Mouse (Mus musculus) skeletal muscle tissue, adult 2 months (tissue): ENCODE results near the gene Hoxb7.

Source experiments
- DNase-seq: peaks from one replicate; pipeline ENCODE4 v3.0.0-alpha.2; 2012; ENCODE audit warnings: low read depth, low spot score

Hoxb7 gene

DNA sequence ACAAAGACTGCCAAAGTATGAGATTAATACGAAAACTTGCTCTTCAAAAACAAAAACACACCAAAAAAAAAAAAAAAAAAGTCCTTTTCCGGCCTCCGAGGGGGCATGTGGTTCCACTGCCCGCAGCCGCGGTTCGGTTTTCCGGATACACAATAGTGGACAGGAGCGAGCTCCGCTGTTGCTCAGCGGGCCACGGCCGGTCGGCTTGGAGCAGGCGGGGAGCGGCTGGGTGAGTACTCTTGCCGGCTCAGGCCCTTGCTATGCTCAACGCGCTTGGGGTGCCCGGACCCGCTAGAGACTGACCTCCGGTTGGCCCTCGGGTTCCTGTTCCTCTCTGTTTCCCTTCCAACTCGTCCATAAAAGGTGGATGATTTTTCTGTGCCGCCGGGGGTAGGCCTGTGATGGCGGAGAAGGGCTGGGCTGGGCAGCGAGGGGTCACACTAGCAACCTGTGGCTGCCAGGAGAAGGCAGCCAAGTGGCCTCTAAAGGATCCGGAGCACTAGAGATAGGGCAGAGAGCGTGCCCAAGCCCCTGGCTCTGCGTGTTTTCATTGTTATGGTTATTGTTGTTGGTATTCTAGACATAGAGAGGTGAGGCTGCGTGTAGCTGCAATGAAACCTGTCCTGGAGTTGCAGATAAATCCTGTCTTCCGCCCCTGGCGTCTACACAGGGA, 28.4 kb downstream of the Hoxb7 start:
- DNase-seq, result no peak

DNA sequence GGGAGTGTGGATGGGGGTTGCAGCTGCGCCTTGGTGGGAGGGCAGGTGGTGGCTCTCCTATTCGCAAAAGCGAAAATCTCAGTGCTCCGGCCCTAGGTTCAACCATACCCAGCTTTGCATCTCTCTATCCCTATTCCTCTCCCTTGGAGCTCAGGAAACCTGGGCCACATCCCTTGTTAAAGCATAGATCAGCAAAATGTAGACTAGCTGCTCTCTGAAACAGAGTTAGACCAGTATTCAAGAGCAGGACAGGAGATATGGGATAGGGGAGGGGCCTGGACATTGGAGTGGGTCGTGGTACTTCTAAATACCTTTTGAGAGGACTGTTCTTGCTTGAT, 28.9 kb downstream of the Hoxb7 start:
- DNase-seq, result no peak

DNA sequence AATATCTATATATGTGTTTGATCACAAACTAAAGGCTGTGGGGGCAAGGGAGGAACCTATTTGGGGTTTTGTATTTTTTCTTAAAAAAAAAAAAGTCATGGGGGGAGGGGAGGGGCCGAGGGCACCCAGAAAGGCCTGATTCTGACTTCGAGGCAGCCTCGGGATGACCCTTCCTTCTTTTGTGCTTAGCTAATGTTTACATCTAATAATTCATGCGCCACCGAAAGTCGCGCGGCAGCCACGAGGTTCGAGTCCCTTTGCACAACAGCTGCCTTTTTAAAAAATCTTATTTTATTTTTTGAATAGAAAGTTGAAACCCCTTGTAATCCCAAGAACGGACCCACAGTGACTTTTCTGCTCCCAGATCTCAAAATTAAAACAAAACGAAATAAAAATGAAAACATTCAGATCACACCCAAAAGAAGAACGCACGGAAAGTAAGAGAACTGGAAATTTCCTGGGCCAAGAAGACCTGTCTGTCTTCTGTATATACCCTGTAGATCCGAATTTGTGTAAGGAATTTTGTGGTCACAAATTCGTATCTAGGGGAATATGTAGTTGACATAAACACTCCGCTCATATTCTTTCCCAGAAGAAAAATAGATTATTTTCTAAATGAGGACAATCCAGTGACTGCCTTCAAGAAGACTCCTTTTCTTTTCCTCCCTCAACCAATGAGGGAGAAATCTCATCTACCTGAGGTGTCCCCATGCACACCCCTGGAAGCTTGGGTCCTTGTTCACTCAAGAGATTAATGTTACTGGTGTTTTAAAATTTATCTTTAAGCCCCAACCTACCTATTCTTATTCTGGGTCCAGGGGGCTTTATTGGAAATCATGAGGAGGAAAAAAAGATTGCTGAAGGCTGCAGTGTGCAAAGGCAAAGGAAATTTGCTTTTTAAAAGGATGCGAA, 30.5 kb downstream of the Hoxb7 start:
- DNase-seq, result no peak

DNA sequence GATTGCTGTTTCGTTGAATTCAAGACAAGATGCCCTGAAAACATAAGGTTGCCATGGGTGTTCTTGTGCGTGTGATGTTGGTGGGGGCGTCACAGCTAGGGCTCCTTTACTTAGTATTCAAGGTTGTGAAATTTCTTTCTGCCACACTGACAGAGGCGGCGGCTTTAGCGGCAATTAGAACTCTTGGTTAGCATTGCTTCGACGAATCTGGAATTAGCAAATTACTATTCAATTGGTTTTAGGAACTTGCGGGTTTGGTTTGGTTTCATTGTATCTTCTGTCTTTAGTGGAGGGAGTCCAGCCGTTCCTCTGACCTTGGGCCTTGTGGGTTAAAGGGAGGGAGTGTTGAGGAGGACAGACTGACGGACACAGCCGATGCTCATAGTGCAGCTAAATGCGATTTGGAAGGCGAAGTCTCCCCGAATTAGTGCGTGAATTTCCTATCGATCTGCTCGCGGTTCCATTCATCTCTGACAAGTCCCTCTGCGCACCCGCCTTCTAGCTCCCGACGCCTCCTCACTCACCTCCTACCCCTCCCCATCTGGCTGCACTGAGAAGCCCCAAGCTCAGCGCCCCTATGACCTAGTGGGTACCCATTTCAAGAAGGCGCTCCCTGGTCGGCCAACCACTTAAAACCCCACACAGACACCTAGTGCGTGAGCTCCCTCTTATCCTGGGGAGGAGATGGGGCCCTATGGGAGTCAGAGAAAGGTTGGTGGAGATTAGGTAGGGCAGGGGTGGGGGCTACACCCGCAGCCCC, 31.4 kb downstream of the Hoxb7 start, which contains the start of gene Hoxb4:
Gene Hoxb4 (plus strand): TSS at position 660 of the 760 bp plus-strand sequence.
- no peak for DNase-seq

DNA sequence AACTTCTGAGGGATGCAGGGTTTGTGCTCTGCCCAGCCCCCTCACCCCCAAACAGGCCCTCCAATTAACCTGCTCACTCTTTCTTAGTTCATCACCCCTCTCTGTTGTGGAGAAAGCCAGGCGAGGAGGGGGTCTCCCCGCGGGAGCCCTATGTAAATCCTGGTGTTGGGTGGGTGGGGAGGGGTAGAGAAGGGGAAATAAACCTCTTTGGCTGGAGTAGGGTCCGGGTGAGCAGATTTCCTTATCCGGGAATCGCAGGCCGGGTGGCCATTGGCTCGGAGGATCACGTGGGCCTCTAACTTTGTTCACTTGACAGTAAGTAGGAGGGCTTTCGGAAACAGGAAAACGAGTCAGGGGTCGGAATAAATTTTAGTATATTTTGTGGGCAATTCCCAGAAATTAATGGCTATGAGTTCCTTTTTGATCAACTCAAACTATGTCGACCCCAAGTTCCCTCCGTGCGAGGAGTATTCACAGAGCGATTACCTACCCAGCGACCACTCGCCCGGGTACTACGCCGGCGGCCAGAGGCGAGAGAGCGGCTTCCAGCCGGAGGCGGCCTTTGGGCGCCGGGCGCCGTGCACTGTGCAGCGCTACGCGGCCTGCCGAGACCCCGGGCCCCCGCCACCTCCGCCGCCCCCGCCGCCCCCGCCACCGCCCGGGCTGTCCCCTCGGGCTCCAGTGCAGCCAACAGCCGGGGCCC, 32.1 kb downstream of the Hoxb7 start:
- DNase-seq, result peak; percentile 39

DNA sequence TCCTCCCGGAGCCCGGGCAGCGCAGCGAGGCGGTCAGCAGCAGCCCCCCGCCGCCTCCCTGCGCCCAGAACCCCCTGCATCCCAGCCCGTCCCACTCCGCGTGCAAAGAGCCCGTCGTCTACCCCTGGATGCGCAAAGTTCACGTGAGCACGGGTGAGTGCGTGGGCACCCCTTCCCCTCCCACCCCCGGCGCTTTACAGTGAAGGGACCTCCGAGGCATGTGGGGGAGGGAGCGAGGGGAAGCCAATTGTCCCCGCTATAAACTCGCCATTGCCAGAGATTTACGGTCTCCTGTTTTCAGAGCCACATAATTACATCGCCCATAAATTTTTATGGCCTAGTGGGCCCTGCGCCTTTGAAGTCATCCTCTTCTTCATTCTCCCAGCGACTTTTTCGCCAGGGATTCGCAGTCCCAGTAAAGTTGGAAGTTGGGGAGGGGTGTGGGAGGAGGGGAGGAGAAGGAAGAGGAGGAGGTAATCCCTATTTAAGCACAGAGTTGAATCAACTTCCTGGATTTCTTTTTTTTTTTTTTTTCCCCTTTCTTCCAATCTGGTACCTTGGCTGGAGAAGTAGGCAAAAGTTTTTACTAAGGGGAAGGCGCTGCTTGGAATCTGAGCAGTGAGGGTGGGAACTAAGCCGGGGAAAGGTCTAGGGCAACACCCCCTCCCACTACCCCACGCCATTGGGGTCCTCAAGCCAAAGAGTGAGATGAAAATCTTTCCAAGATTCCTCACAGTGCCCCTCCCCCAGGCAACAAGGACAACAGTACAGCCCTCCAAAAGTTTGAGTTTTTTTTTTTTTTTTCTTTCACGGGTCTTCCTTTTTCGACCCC, 32.9 kb downstream of the Hoxb7 start:
- no peak for DNase-seq

DNA sequence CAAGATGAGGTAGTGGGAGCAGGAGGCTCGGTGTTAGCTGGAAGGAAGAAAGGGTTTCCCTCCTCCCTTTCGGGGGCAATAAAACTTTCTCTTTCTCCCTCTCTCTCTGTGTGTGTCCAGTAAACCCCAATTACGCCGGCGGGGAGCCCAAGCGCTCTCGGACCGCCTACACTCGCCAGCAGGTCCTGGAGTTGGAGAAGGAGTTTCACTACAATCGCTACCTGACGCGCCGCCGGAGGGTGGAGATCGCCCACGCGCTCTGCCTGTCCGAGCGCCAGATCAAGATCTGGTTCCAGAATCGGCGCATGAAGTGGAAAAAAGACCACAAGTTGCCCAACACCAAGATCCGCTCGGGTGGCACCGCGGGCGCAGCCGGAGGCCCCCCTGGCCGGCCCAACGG, 33.5 kb downstream of the Hoxb7 start:
- DNase-seq, result no peak

DNA sequence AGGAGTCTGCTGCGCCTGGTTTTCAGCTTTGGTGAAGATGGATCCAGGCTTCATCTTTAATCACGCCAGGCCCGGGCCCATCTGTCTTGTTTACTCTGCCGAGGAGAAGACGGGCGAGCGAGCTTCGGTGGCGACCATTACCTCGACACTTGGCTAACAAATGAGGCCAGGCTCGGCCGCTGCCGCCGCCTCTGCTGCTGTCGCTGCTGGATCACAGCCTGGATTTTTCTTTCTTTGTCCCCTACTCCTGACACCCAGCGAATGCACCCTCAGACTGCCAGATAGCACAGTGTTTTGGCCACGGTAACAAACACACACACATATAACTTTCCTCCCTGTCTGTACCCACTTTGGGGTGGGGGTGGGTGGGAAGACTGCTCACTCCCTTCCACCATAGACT, 34.3 kb downstream of the Hoxb7 start:
- no peak for DNase-seq

DNA sequence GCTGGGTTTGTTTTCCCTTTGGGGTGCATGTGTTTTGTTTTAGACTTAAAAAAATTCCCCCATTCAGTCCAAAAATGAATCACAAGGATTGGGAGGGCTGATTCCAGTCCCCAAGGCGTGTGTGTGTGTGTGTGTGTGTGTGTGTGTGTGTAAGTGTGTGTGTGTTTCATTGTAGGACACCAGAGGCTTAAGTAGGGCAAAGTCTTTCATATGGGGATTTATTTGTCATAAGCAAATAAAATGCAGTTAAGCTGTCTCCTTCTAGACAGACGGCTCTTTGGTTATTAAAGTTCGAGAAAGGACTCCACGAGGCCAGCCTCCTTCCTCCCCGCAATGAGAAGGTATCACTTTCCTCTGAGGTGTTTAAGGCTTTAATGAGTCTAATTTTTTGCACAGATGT, 35.4 kb downstream of the Hoxb7 start:
- DNase-seq, result no peak

DNA sequence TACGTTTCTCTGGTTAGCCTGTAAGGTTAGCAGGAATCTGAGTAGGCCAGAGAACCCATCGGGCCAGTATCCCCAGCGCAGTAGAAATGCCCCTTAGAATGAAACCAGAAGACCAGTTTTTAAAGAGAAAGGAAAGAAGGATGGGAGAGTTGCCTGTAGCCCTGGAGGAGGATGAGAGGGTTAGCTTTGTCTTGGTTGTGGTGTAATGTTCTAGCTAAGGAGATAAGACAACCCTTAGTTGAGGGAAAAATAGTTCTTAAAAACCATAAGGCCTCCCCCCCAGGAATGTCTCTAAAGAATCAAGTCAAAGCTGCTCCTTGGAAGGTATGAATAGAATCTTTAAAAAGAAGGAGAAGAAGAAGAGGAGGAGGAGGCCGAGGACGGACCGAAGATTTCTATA, 36.3 kb downstream of the Hoxb7 start:
- no peak for DNase-seq

DNA sequence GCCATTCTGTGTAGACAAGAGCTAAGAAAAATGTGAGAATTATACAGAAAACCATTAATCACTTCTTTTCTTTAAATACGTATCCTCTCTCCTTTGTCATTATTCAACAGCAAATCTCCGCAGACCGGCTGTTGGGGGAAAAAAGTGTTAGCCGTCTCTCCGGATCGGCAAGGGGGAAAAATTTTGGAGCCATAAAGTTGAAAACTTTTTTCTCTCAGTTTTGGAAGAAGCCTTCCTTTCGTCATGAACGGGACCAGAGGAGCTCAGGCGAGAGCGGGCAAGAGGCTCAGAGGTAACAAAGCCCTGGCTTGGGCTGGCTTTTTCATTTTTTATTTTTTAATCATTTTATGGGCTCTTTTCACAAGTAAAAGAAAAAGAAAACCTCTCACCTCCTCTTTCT, 36.7 kb downstream of the Hoxb7 start, which contains the start of gene Hoxb3:
Gene Hoxb3 (plus strand): TSS at position 173 of the 400 bp plus-strand sequence.
- no peak for DNase-seq

DNA sequence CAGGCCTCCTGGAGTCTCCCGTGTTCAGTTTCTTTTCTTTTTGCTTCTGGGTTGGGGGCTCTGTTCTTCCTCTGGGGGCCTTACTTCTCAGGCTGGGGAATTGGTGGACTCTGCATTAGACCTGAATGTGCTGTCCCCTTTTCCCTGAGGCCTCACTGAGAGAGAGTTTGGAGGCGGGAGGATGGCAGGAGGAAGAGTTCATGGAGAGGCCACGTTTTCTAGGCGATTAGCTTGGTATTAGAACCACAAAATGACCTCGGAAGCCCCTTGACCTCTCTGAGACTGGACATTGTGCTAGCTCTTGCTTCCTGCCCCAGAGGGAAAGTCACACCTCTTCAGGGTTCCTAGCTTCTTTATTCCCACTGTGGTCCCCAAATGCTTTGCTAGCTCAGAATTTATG, 37.7 kb downstream of the Hoxb7 start:
- no peak for DNase-seq

DNA sequence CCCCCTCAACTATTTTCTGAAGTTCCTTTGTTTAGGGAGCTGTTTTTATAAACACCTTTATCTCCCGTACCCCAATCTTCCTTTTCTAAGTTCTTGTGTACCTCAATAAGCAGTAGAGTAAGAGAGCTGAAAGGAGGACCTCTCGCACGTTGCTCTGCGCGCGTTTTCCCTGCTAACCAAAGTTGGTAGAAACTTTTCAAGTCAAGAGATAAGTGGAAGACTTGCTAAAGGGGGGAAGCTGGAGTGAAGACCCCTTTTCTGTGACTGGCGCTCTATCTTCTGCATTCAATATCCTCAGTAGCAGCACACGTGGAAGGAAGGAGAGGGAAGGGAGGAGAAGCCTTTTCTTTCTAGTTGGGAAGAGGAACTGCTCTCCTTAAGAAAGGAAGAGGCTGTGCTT, 38.5 kb downstream of the Hoxb7 start:
- no peak for DNase-seq

DNA sequence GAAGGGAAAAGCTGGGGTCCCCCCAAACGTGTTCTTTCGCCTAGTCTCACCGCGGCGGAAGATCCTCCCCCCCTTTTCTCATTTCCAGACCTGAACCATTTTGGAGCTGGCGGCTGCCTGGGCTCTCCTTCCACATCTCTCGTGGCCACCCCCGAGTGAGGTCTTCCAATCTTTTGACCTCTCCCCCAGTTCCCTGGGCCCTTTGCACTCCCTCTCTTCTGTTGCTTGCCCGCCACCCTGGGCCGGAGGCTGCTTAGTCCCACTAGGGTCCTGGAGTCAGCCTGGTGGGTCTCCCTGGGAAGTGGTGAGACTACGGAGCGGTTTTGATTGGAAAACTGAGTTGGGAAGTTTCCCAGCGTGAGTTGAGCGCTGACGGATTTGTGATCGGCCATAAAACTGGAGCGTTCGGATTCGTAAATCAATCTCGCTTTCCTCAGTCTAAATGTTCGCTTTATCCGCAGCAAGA, 39.4 kb downstream of the Hoxb7 start:
- no peak for DNase-seq

DNA sequence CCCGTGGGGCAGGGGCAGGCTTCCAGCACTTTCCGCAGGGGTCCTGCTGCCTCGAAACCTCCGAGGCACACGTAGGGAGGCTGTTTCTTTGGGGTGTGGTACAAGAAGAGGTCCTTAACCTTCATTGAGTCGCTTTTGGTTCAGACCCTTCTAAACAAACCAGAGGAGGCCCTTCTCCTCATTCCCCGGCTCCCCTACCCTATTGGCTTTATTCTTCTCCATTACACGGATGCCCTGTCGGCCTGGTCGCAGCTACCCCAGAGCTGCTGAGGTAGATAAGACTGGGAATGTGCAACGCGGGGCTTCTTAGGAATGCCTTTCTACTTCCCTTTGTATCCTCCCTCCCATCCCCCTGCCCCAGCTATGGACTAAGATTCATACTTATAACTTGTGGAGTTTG, 40.3 kb downstream of the Hoxb7 start:
- DNase-seq, result no peak

DNA sequence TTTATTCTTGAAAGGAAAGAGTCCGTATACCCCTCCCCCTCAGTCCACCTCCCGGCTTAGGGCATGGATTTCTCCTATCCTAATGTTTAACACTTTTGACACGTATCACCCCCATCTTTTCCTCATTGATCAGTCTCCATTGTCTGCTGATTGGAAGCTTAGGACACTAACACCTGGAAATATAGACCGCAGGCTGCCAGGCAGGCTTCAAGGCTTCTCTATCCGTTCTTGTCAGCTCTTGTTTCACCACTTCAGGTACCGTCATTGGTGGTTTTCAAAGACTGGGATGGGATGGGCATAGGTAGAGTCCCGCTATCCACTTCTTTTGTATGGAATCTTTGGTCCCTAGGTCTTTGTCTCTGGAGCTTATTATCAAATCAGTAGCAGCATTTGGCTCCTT, 40.7 kb downstream of the Hoxb7 start:
- DNase-seq, result no peak

DNA sequence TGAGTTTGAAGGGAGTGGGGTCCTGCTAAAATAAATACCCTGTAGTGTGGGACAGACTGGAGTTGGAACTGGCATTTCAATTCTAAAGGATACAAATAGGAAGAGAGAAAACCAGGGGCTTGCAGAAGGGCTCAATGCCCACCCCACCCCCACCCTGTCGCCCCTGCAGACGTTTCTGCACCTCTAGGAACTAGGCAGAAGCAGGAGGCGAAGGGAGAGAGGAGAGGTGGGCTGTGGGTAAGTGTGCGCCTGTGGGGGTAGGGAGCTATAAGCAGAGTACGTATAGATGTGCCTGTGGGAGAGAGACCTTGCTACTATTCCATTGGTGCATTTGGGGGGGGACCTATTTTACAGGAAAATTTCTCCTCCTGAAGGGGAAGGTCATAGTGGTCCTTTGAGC, 41.3 kb downstream of the Hoxb7 start:
- DNase-seq, result no peak

DNA sequence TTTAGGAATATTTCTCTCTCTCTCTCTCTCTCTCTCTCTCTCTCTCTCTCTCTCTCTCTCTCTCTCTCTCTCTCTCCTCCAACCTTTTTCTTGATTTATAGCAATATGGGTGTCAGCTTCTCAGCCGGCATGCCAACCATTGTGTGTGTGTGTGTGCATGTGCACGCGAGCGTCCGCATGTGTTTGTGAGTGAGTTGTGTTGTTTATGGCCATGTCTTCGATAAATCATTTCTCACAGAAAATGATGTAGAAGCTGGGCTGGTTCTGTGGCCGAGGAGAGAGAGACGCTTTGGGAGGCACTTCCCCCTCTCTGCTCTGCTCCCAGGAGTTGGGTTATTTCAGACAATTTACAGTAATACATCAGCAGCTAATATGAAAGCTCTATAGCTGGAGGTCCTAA, 42.2 kb downstream of the Hoxb7 start:
- no peak for DNase-seq

DNA sequence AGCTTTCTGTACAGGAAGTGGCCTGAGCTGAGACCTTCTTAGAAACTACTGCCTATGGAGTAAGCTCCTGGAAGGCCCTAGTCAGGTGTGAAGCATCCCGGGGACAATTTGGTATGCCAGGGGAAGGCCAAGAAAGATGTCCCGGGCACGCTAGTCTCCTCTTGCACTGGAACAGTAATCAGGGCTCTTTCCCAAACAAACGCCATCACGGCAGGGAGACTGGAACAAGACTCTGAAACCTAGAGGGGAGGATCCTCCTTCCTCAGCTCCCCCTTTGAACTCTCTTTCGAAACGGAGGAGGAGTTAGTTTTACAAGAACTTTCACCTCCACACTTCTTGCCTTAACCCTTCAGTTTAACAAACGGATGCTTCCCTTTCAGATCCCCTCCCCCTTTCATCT, 45.7 kb downstream of the Hoxb7 start:
- no peak for DNase-seq

DNA sequence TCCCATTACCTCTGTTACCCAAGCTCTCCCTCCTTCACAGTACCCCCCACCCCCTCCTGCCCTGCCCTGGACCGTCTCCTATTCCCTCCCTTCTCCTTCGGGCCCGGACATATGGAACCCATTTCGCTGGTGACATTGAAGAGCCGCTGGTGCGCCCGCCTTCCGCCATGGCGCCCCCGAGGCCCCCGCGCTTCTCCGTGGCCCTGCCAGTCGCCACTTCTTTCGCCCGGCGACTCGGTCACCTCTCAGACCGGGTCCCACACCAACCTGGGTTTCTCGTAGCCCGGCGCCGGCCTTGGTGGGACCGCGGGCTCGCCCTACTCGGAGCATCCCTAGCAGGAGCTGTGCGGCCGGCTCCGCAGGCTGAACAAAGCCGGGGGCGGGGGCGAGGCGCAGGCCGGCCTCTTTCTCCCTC, 46.2 kb downstream of the Hoxb7 start:
- DNase-seq, result no peak
